Mouse (Mus musculus) forebrain, embryonic 12.5 days (tissue): ENCODE results near the gene Snx18. TPM values are rescaled to one million over a fixed set of nuclear protein-coding genes. Genes with fewer than 3 reads are reported as not detected.

Source experiments
- ATAC-seq: fragments of 200-750 bp; cut with Nextera tagmentation; 2 replicates; pipeline ENCODE4 v1.8.0; 2017; ENCODE audit warnings: moderate TSS enrichment; ENCODE audit not compliant: low FRiP score
- H3K27ac ChIP-seq: fragments of 300-500 bp; sonication (generic); 2 replicates; pipeline ENCODE4 v1.5.1; 2016; ENCODE audit warnings: mild to moderate bottlenecking
- H3K27me3 ChIP-seq: fragments of 300-500 bp; sonication (generic); 2 replicates; pipeline ENCODE4 v1.6.1; 2016; ENCODE audit warnings: mild to moderate bottlenecking
- H3K36me3 ChIP-seq: fragments of 300-500 bp; sonication (generic); replicated peaks from 2 replicates; pipeline ENCODE4 v1.6.1; 2016; ENCODE audit warnings: mild to moderate bottlenecking
- H3K4me1 ChIP-seq: fragments of 300-500 bp; sonication (generic); 2 replicates; pipeline ENCODE4 v1.6.1; 2016
- H3K4me2 ChIP-seq: fragments of 300-500 bp; sonication (generic); 2 replicates; pipeline ENCODE4 v1.6.1; 2016; ENCODE audit warnings: mild to moderate bottlenecking, moderate library complexity
- H3K4me3 ChIP-seq: fragments of 300-500 bp; sonication (generic); replicated peaks from 2 replicates; pipeline ENCODE4 v1.5.1; 2016; ENCODE audit warnings: mild to moderate bottlenecking
- H3K9ac ChIP-seq: fragments of 300-500 bp; sonication (generic); 2 replicates; pipeline ENCODE4 v1.6.1; 2016; ENCODE audit warnings: mild to moderate bottlenecking
- H3K9me3 ChIP-seq: fragments of 300-500 bp; sonication (generic); 2 replicates; pipeline ENCODE4 v1.6.1; 2016
- WGBS: fragments of 180-500 bp; shearing (Covaris S2); methylation state at CpG from one replicate; pipeline ENCODE4 v1.1.7; 2016; 5-methylcytosine and 5-hydroxymethylcytosine counted together
- polyA plus RNA-seq: library from polyadenylated mRNA; unstranded; fragments of >200 nt; fragmentation: Nextera tagmentation; extraction: Ambion mirVana; gene quantifications from 2 replicates; pipeline ENCODE4 v1.2.1, GENCODE M21; 2016

Snx18 gene
- polyA plus RNA-seq, 1 experiment from 2014 or later: 18.2 TPM

DNA sequence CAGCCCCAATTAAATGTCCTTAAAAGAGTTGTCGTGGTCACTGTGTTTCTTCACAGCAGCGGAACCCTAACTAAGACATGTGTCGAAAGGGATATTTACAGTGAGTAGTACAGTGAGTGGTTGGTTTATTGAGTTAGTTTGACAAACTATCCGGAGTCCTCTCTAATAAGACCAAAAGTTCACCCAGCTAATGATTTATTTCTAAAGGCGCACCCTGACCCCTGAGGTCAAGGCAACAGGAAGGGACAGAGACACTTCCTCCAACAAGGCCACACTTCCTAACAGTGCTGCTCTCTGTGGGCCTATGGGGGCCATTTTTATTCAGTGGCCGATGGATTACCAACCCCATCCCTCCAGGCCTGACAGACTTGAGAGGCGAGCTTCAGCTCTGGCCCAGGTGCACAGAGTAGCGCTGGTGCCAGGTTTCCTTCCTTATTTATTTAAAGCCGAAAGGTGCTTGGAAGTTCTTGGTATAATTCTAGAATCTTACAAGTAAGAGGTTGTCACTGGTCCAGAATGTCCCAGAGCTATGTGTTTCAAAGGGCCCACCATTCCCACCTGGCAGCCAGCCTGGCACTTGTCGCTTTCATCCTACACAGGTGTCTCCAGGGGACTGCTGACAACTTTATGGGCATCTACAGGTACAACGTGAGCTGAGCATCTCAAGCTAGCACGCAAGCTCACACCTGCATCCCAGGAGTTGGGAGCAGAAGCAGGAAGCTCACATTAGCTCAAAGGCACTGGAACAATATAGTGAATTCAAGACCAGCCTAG lies 16.3 kb downstream of the Snx18 start:
- ATAC-seq: no peak
- no peaks in the 10 kb centered on the region for H3K9me3 ChIP-seq
- H3K27me3 ChIP-seq: no peaks in the 10 kb centered on the region
- H3K36me3 ChIP-seq: 0 out of 2 replicates have a peak, but pooled peaks cover 5% of the 10 kb centered on the region
- no peak overlapping the region for H3K4me3 ChIP-seq
- H3K4me1 ChIP-seq: peaks cover 19% of the 10 kb centered on the region
- H3K4me2 ChIP-seq: no peak overlapping the region
- H3K9ac ChIP-seq: no peak overlapping the region
- WGBS: 95% methylated on average over 12 of the region's 12 CpGs
- no peak overlapping the region for H3K27ac ChIP-seq

DNA sequence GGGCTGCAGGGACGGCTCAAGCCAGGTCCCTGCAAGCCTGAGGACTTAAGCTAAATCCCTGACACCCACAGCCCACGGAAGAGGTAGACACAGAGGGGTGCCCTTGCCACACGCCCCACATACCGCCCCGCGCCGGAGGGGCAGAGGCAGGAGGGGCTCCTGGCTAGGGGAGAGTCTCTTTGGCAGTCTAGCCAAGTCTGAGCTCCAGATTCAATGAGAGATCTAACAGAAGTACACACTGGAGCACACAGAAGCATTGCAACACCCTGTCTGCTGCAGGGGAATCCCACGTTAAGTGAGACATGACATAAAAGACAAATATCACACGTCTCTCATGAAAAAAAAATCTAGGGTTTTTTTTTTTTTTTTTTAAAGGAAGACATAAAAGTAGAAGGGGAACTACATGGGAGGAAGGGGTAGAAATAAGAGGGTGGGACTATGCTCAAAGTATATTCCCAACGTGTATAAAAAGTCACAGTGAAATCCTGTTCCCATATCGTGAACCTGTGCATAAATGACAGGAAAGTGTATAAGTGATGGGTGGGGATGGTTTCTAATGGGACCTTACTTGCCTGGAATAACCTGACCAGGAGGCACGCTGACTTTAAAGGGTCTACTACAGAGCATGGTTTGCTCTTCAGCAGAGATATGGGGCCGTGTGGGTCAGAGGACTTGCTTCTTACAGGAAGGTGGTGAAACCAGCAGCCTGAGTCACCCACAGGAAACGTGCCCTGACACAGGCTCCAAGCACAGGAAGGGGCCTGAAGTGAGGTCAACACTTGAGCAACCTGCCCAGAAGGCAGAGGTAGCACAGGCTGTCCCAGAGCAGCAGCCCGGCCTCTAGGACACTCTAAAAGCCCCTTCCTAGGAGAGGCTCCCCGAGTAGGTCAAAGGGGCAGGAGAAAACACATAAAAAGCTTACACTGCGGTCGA lies 17.6 kb downstream of the Snx18 start:
- no peak overlapping the region for H3K9ac ChIP-seq
- no peak for ATAC-seq

DNA sequence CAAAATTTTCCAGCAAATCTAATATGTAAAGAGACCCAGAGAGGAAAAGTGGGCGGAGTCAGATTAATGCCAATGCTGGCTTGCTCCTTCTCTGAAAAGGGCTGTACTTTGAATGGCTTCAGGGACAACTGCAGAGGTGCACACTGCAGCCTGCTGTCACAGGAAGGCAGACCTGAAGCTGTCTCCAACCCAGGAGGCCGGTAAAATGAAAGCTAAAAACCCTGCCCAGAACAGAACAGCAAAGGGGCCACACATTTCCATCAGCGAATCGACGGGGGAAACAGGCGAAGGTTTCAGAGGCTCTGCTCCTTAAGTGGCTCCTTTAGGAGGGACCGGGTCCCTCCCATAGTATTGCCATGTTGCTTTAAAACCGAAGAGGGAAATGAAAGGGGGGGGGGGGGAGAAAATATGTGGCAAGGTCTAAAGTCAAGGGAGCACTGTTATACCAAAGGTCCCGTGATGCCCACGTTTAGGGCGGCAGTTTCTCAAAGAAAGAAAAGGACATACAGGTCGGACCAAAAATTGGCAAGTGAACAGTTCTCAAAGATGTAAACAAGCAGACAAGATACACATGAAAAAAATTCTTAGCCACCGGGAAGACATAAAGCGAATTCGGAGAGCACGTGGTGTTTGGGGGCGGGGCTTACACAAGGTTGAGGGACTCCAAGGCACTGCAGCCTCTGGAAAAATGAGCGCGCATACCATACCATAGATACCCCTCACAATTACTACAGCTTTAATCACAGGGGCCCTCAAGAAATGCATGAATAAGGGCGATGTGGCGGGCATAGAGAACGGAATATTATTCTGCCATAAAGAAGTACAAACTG lies 18.4 kb downstream of the Snx18 start:
- no peak overlapping the region for H3K4me3 ChIP-seq
- ATAC-seq: no peak
- no peak overlapping the region for H3K9ac ChIP-seq
- no peak overlapping the region for H3K27ac ChIP-seq
- H3K27me3 ChIP-seq: no peaks in the 10 kb centered on the region
- no peak overlapping the region for H3K4me2 ChIP-seq
- H3K9me3 ChIP-seq: no peaks in the 10 kb centered on the region
- WGBS: 89% methylated on average over 22 of the region's 22 CpGs
- H3K36me3 ChIP-seq: no peaks in the 10 kb centered on the region
- H3K4me1 ChIP-seq: peaks cover 23% of the 10 kb centered on the region

More for the DNA sequence above, 17.6 kb downstream of the Snx18 start:
- Histone ChIP-seq H3K4me1 (peaks cover 23% of the 10 kb centered on the region), H3K27me3 (no peaks in the 10 kb centered on the region), H3K9me3 (no peaks in the 10 kb centered on the region), H3K4me3 (no peak overlapping the region), H3K36me3 (no peaks in the 10 kb centered on the region), H3K27ac (no peak overlapping the region), H3K4me2 (no peak overlapping the region)
- 94% methylated on average over 18 of the region's 18 CpGs for WGBS

DNA sequence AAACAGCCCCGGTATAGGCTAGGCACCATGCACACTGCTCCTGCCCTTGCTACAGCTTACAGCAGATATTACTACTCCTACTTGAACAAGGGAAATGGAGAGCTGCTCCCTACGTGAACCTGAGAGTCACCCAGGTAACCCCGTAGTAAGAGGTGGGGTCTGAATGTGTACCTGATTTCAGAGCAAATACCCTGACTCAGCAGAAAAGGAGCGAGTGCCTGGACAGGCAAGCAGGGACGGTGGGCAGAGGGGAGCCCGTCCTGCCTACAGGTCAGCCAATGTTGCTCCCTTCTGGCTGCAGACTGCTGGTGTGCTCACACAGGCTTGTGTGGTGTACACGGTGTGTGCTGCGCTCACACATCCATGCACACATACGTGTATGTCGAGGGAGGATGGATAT lies 20.7 kb downstream of the Snx18 start:
- no peak overlapping the region for H3K4me3 ChIP-seq
- H3K36me3 ChIP-seq: peaks cover 12% of the 10 kb centered on the region
- WGBS: 90% methylated on average over 10 of the region's 10 CpGs
- ATAC-seq: no peak
- no peak overlapping the region for H3K27ac ChIP-seq
- no peak overlapping the region for H3K4me2 ChIP-seq
- H3K9ac ChIP-seq: no peak overlapping the region
- no peaks in the 10 kb centered on the region for H3K27me3 ChIP-seq
- peaks cover 15% of the 10 kb centered on the region for H3K4me1 ChIP-seq
- H3K9me3 ChIP-seq: no peaks in the 10 kb centered on the region

DNA sequence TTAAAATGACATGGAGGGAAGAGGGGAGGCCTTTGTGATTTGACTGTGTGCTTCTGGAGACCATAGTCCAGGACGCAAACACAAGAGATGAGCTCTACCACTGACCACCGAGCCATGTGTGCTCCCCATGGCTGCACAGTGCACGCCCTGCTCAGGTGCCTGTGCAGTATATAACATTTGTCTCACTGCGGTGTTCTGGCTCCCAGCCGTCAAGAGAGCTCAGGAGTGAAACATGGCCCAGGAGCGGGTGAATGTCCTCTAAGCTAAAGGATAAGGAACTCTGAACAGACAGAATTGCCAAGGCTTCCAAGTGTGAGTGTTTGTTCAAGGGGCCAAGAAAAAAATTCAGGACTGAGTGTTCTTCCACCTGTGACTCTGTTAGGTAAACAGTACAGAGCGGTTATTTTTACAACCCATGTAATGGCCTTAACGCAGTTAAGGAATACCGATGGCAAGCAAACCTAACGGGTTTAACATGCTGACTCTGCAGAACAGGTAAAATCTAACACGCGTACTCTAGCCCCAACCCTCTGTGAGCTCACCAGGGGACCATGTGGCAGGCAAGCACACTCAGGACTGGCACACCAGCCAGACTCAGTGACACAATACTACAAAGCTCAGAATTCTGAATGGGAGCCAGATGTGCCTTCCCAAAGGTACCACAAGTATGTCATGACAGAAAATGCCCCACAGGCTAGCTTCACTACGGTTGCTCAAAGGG lies 21.4 kb downstream of the Snx18 start:
- no peak for ATAC-seq
- no peak overlapping the region for H3K9ac ChIP-seq
- peaks cover 12% of the 10 kb centered on the region for H3K36me3 ChIP-seq
- no peak overlapping the region for H3K4me3 ChIP-seq
- H3K9me3 ChIP-seq: no peaks in the 10 kb centered on the region
- no peak overlapping the region for H3K27ac ChIP-seq
- no peak overlapping the region for H3K4me2 ChIP-seq
- no peaks in the 10 kb centered on the region for H3K27me3 ChIP-seq
- peaks cover 15% of the 10 kb centered on the region for H3K4me1 ChIP-seq
- 89% methylated on average over 13 of the region's 13 CpGs for WGBS

DNA sequence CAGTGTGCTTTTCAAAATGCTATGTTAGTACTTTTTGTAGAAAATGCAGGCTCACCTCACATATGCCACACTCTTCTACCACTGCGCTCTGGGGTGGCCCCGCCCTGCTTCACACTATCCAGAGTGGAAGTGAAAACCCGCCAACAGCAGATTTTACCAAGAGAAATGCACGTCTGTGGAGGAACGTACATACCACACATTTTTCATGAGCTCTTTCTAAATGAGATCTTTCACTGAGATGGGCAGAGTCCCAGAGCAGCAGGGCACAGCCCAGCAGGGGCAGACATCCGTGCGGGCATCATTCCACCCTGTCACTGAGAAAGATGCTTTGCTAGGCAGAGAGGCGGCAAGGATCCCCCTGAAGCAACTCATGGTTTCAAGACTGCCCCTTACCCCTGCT lies 22.4 kb downstream of the Snx18 start:
- Histone ChIP-seq H3K27me3 (no peaks in the 10 kb centered on the region), H3K9me3 (no peaks in the 10 kb centered on the region), H3K9ac (no peak overlapping the region), H3K36me3 (peaks cover 16% of the 10 kb centered on the region), H3K27ac (no peak overlapping the region), H3K4me2 (no peak overlapping the region), H3K4me1 (peaks cover 15% of the 10 kb centered on the region), H3K4me3 (no peak overlapping the region)
- no peak for ATAC-seq
- WGBS: 82% methylated on average over 8 of the region's 8 CpGs

DNA sequence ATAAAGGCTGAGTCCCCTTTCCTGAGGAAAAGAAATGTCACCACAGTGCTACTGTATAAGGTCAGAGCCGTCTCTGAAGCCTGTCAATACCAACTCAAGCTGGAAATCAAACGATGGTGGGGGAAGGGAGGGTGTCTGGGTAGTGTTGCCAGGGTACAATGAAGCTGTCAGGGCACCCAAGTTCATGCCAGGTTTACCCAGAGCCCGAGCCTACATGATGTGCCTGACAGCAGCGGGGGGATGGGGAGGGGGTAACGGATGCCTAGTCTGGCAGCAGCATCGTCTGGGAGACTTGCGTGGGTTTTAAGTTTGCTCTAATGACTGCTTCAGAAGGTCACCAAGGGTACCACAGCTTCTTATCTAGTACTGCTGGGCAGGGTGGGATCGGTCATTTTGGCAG lies 23.1 kb downstream of the Snx18 start:
- 84% methylated on average over 8 of the region's 8 CpGs for WGBS
- Histone ChIP-seq H3K9ac (no peak overlapping the region), H3K4me2 (no peak overlapping the region), H3K36me3 (peaks cover 20% of the 10 kb centered on the region), H3K27me3 (no peaks in the 10 kb centered on the region), H3K4me3 (no peak overlapping the region), H3K27ac (no peak overlapping the region), H3K9me3 (no peaks in the 10 kb centered on the region), H3K4me1 (peaks cover 15% of the 10 kb centered on the region)
- ATAC-seq: no peak

DNA sequence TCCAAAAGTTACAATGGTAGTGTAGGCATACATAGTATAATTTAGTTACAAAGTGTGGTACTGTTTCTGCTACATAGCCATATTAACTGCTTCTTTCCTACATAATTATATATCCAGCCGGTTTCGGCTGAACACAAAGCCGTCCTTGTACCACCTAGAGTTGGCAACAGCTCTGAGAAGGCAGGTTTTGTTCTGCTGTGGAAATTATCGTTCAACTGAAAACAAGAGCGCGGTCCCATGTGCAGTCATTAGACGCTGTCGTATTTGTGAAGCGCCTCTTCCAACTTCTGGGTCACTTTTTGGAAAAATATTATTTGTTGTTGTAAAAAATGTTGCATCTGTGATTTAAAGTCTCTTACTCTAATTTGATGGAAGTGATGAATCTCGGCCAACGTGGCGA lies 24.0 kb downstream of the Snx18 start:
- H3K27me3 ChIP-seq: no peaks in the 10 kb centered on the region
- WGBS: 80% methylated on average over 12 of the region's 12 CpGs
- no peaks in the 10 kb centered on the region for H3K9me3 ChIP-seq
- no peak overlapping the region for H3K27ac ChIP-seq
- no peak overlapping the region for H3K4me3 ChIP-seq
- peaks cover 15% of the 10 kb centered on the region for H3K4me1 ChIP-seq
- peaks cover 20% of the 10 kb centered on the region for H3K36me3 ChIP-seq
- no peak overlapping the region for H3K9ac ChIP-seq
- no peak for ATAC-seq
- H3K4me2 ChIP-seq: no peak overlapping the region

DNA sequence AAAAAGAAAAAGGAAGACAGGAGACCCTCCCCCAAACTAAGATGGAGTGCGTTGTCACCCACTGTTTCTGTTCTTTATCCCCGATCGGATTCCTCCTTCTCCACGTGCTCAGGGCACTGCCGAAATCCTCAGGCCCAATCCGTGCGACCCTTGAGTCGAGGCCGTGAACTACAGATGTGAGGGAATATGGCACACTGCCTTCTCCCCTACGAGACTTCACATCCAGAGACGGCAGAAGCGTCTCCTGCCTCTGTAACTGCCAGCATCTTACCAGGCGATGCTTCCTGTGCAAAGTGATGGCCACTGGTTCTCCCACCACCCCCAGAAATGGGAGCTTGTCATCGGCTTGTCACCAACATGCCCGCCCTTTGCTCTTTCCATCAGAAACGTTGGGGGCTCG lies 24.7 kb downstream of the Snx18 start:
- 92% methylated on average over 17 of the region's 17 CpGs for WGBS
- no peak for ATAC-seq
- H3K27me3 ChIP-seq: no peaks in the 10 kb centered on the region
- H3K27ac ChIP-seq: no peak overlapping the region
- no peak overlapping the region for H3K9ac ChIP-seq
- peaks cover 15% of the 10 kb centered on the region for H3K4me1 ChIP-seq
- no peak overlapping the region for H3K4me3 ChIP-seq
- H3K36me3 ChIP-seq: peaks cover 20% of the 10 kb centered on the region
- H3K9me3 ChIP-seq: no peaks in the 10 kb centered on the region
- no peak overlapping the region for H3K4me2 ChIP-seq

DNA sequence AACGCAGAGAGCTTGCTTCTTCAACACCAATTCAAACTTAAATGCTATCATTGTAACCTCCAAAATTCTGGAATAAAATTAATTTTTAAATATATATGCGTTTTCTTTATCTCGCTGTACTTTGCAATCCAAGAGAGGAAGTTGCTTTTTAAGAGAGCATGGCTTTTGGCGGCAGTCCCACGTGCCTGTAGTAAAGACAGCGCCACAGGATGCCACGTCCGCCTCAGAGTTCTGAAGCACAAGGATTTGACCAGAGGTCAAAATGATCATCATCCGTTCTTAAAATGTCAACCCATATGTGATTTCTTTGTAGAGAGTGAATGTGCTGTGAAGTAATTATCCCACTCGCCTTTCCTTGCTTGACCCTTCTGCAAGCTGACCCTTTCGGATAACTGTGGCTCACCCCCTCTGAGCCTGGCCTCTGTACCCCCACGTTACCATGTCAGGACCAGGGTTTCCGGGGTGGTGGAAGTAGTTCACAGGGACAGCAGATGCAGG lies 25.6 kb downstream of the Snx18 start:
- no peak overlapping the region for H3K27ac ChIP-seq
- H3K9me3 ChIP-seq: no peaks in the 10 kb centered on the region
- peaks cover 20% of the 10 kb centered on the region for H3K36me3 ChIP-seq
- no peak overlapping the region for H3K9ac ChIP-seq
- no peak overlapping the region for H3K4me2 ChIP-seq
- H3K4me3 ChIP-seq: no peak overlapping the region
- peaks cover 21% of the 10 kb centered on the region for H3K4me1 ChIP-seq
- no peaks in the 10 kb centered on the region for H3K27me3 ChIP-seq
- no peak for ATAC-seq
- 93% methylated on average over 13 of the region's 13 CpGs for WGBS

DNA sequence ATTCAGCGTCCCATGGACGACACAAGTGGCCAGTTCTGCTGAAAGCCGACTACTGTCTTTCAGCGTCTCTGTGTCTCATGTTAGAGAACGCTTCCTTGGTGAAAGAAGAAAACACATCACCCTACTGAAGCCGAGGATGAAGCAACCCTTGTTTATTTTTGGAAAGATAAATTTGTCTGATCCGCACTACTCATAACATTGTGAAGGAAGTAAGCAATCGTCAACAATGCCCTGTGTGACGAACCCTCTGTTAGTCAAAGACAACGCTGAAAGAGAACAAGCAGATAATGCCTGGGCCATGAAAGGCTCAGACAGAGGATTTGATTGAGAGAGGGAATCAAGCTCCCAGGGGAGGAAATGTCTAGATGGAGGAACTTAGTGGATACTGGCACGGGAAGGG lies 27.0 kb downstream of the Snx18 start:
- Histone ChIP-seq H3K9me3 (no peaks in the 10 kb centered on the region), H3K9ac (no peak overlapping the region), H3K27me3 (no peaks in the 10 kb centered on the region), H3K4me2 (no peak overlapping the region), H3K27ac (no peak overlapping the region), H3K4me3 (no peak overlapping the region), H3K4me1 (peaks cover 28% of the 10 kb centered on the region), H3K36me3 (peaks cover 20% of the 10 kb centered on the region)
- no peak for ATAC-seq
- 86% methylated on average over 11 of the region's 11 CpGs for whole genome bisulfite sequencing
